Mouse (Mus musculus) myocyte (in vitro differentiated cells): ENCODE measurements around the gene Col1a2.

Experiments used
- CEBPB ChIP-seq: IDR thresholded peaks from 2 replicates; pipeline ENCODE4 v1.6.1; 2011; ENCODE audit warnings: mild to moderate bottlenecking, moderate library complexity; ENCODE audit not compliant: poor library complexity, insufficient read depth, severe bottlenecking
- E2F4 ChIP-seq: IDR thresholded peaks from one replicate; pipeline ENCODE4 v1.6.1; 2011; ENCODE audit warnings: mild to moderate bottlenecking, control low read depth, moderate library complexity; ENCODE audit not compliant: insufficient read depth
- MAX ChIP-seq: IDR thresholded peaks from one replicate; pipeline ENCODE4 v1.6.1; 2011; ENCODE audit warnings: low read depth, mild to moderate bottlenecking, control low read depth
- MYOD1 ChIP-seq, 3 experiments: IDR thresholded peaks; one replicate each; pipeline ENCODE4 v1.6.1; 2011; ENCODE audit warnings: control low read depth in 2 of 3, low read depth in 2 of 3, mild to moderate bottlenecking in 2 of 3, moderate library complexity in 1 of 3; ENCODE audit not compliant: insufficient read length in 2 of 3, control insufficient read depth in 1 of 3
- MYOG ChIP-seq, 3 experiments: IDR thresholded peaks; one replicate each; pipeline ENCODE4 v1.6.1; 2011; ENCODE audit warnings: control low read depth in 2 of 3, low read depth in 2 of 3, mild to moderate bottlenecking in 2 of 3; ENCODE audit not compliant: insufficient read length in 2 of 3, control insufficient read depth in 1 of 3, insufficient read depth in 1 of 3
- POLR2A ChIP-seq: IDR thresholded peaks from one replicate; pipeline ENCODE4 v1.6.1; 2011; ENCODE audit warnings: low read depth, mild to moderate bottlenecking, control low read depth, moderate library complexity; ENCODE audit not compliant: insufficient read length
- POLR2AphosphoS2 ChIP-seq: IDR thresholded peaks from one replicate; pipeline ENCODE4 v1.6.1; 2011; ENCODE audit warnings: low read depth, control low read depth; ENCODE audit not compliant: insufficient read length
- REST ChIP-seq: IDR thresholded peaks from one replicate; pipeline ENCODE4 v1.6.1; 2011; ENCODE audit warnings: mild to moderate bottlenecking, control low read depth, moderate library complexity; ENCODE audit not compliant: insufficient read depth, insufficient read length
- TCF12 ChIP-seq: IDR thresholded peaks from one replicate; pipeline ENCODE4 v1.6.1; 2011; ENCODE audit warnings: mild to moderate bottlenecking, control low read depth; ENCODE audit not compliant: poor library complexity, insufficient read depth, severe bottlenecking
- TCF3 ChIP-seq: IDR thresholded peaks from one replicate; pipeline ENCODE4 v1.6.1; 2011; ENCODE audit warnings: low read depth, control low read depth; ENCODE audit not compliant: insufficient read length
- USF1 ChIP-seq: IDR thresholded peaks from one replicate; pipeline ENCODE4 v1.6.1; 2011; ENCODE audit warnings: low read depth, mild to moderate bottlenecking, control low read depth, moderate library complexity

- no peak for TF ChIP-seq POLR2A
- no peak for TF ChIP-seq USF1
- no peak for TF ChIP-seq MAX
- no peak for TF ChIP-seq POLR2AphosphoS2
- no peak for TF ChIP-seq REST
- no peak for TF ChIP-seq TCF12
- no peak for TF ChIP-seq MYOD1 (IDR thresholded peaks at IDR 0.05; ENCODE audit: control insufficient read depth in 1 of 3, insufficient read length in 2 of 3, low read depth in 2 of 3)
- TF ChIP-seq CEBPB, result no peak
- no peak for TF ChIP-seq E2F4
- no peak for TF ChIP-seq TCF3
- TF ChIP-seq MYOG (IDR thresholded peaks at IDR 0.05; ENCODE audit: control insufficient read depth in 1 of 3, insufficient read depth in 1 of 3, insufficient read length in 2 of 3, low read depth in 2 of 3), result no peak
Observed at GRCm38 (mm10) chr6:4534462-4535079, 30.0 kb downstream of the Col1a2 start.
